Mouse (Mus musculus) E14TG2a.4 (cell line): Measurements from ENCODE around the gene Abl1.

ENCODE experiments used
- CTCF ChIP-seq: conservative IDR thresholded peaks from 2 replicates; pipeline ENCODE4 v1.5.1; 2014; ENCODE audit warnings: low read length
- NANOG ChIP-seq: IDR thresholded peaks from 2 replicates; pipeline ENCODE4 v1.6.1; 2014; ENCODE audit warnings: borderline replicate concordance, low read length, mixed read lengths
- POU5F1 ChIP-seq: IDR thresholded peaks from 2 replicates; pipeline ENCODE4 v1.6.1; 2014; ENCODE audit warnings: low read length, borderline replicate concordance

- TF ChIP-seq CTCF (peak; percentile 52), POU5F1 (no peak), NANOG (no peak)
These were observed 4.5 kb upstream of the Abl1 start for GRCm38 (mm10) chr2:31683666-31684065.
